Mouse (Mus musculus): Measurements from ENCODE around the gene Arhgef7.

Gene Arhgef7

DNA sequence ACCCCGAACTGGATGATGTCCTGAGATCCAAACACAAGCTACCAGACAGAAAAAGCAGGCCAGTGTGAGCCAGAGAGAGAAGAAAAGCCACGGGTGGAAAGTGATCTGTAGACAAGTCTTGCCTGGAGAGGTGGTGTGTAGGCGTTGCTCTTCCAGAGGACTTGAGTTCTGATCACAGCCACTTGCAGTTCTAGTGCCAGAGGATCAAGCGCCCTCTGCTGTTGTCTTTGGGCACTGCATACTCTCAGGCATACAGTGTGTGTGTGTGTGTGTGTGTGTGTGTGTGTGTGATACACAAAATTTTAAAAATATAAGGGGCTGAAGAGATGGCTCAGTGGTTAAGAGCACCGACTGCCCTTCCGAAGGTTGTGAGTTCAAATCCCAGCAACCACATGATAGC is 15.3 kb upstream of the Arhgef7 start:
- DNase-seq (ENCODE audit: low read depth, low spot score) = no peak

DNA sequence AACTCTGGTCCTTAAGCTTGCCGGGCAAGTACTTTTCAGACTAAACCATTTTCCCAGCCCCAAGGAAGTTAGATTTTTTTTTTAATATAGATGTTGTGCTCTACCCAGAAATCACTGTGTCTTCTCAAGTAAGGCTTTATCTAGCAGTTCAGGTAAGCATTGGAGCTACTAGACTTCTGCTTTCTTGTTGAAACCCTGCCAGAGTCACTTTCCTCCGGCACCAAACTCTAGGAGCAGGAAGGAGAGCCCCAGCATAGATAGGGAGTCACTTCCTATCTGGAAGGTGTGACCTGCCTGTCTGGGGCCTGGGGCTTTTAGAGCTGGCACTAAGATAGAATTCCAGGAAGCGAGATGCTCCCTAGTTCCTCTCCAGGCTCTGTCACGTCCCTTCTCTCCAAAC is 10.3 kb upstream of the Arhgef7 start:
- no peak for DNase-seq (ENCODE audit: low read depth, low spot score)

DNA sequence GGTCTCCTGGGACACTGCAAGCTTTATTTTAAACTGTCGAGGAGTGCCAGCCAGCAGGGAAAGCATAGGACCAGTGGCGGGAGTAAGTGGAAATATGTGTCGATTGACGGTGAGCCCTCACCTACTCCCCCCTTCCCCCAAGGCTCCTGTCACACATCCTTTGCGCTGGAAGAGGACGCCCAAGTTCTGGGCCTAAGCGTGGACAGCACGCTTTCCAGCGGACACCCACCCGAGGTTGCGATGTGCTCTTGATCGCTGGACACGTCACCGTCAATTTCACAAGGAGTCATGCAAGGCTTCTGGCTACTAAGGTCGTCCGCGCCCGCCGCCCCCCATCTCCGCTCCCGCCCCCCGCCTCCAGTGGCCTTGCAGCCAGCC is 259 bp upstream of the Arhgef7 start:
- no peak for DNase-seq (ENCODE audit: low read depth, low spot score)

DNA sequence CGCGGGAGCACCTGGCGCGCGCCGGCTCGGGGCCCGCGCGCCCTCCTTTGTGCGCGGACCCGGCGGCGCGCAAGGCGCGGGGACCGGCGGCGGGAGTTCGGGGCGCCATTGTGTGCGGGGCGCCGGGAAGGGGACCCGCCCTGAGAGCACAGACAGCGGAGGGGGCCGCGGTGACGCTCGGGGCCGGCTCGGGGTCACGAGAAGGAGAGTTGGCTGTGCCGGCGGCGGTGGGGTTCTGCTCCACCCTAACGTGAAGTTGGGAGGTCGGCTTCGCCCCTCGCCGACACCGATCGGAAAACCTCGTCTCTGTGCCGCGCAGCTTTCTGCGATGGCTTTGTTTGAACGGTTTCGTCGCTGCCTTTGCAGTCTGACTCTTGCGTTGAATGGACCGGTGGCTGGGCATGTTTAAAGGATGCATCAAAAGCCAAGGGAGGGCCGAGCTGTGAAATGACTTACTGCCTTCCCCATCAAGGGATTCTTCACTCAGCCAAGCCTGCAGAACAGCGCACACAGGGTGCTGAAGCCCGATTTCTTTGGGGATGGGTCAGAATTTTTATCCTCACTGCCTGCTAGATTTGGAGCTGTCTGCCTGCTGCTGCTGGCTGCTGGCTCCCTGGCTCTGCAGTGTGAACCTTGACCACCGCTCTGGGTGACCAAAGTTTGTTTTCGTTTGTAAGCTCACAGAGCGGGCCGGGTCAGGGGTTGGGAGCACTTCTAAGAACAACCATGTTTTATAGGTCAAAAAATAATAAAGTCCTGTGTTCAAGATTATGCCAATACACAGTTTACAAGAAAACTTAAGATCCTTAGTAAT is 1.2 kb downstream of the Arhgef7 start:
- DNase-seq (ENCODE audit: low read depth, low spot score) = peak; percentile 46

DNA sequence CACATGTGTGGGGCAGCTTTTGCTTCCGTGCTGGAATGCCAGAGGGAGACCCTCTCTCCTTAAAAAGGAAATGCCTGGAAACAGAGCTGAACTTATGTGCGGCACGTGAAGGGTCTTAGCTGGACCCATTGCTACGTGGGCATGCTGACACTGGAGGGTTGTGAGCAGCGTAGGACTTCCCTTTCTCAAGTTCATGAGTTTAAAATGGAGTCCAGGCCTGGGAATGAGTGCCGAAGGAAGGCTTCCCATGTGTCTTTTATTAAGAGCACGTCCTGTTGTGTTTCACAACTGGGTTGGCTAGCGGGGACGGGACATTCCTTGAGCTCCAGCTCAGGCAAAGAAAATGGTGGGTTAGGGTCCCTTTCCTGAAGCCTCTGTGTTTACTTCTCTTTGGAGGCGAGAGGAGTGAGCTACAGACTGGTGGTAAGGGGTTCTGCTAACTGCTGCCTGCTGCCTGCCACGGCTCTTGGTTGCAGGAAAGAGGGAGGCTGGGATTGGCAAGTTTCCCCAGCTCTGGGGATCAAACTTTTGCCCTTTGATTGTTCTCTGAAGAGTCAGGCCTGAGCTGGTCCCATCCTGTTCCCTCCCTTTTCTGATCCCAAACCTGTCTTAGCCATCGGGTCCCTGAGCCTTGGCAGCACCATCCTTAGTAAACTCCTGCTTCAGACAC is 2.9 kb downstream of the Arhgef7 start:
- peak; percentile 45 for DNase-seq (ENCODE audit: low read depth, low spot score)

DNA sequence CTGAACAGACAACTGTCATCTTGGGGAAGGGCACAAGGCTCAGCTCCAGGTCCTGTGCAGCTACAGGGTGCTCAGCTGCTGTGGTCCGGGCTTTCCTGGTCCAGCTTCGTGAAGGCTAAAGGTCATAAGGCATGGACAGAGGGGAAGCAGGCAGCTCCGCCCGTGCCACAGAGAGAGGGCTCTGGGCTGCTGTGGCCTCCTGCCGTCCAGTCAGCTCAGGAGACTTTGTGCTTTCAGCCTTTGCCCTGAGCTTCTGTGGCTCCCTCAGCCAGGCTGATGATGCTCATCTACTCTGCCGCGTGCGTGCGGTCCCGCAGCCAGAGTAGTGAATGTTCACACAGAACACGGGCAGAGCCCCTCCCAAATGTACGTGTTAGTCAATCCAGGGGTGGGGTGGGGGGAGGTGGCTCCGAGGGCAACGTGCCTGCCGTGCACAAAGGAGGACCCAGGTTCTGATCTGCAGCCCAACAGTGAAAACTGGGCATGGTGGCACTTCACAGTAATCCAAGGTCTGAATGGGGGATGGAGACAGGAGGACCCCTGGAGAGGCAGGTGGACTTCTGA is 8.2 kb downstream of the Arhgef7 start:
- no peak for DNase-seq (ENCODE audit: low read depth, low spot score)

DNA sequence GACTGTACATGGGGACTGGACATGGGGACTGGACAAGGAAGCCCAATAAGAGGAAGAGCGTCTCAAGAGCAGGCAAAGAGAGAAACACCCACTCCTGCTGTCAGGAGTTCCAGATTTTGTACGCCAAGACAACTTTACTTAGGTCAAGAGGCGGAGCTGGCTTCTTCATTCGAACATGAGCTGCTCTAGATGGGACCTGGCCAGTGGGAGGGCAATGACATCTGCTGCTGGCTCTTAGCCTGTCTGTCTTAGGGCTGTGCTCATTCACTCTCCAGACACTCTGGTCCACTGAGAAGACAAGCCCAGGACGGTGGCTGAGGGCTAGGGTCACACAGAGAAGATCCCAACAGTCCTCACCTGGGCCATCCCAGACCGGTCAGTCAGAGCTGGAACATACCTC is 9.6 kb downstream of the Arhgef7 start:
- no peak for DNase-seq (ENCODE audit: low read depth, low spot score)

DNA sequence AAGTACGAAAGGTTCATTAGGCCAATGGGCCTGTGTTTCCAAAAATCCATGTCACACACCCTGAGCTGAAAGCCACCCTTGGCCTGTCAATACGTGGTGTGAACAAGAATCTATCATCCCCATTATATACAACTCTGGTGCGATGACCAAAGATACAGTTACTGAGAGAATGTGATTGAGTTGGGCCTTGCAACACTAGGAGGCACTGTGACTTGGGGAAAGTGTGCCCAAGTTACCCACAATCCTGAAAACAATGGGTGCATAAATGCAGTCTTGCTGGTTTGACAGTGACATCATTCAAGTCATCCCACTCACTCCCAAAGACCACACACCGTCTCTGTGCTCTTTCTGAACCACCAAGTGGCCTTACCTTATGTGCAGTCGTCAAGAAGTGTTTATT is 11.6 kb downstream of the Arhgef7 start:
- DNase-seq (ENCODE audit: low read depth, low spot score) = no peak

DNA sequence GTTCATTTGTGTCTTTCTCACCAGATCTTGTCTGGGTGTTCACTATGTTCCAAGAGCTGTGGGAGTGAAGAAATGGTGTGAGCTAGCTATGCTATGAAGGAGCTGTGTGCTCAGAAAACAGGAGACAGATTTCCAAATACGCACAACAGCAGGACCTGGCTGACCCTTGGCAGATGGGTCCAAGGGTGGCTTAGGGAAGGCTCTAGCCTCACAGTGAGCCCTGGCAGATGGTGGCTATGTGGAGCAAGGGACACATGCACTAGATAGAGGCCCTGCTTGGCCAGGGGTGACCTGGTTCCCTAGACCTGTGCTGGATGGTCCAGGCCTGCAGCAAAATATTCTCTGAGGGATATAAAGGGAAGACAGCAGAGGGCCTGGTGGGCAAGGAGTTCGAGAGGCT is 13.3 kb downstream of the Arhgef7 start:
- DNase-seq (ENCODE audit: low read depth, low spot score) = no peak

DNA sequence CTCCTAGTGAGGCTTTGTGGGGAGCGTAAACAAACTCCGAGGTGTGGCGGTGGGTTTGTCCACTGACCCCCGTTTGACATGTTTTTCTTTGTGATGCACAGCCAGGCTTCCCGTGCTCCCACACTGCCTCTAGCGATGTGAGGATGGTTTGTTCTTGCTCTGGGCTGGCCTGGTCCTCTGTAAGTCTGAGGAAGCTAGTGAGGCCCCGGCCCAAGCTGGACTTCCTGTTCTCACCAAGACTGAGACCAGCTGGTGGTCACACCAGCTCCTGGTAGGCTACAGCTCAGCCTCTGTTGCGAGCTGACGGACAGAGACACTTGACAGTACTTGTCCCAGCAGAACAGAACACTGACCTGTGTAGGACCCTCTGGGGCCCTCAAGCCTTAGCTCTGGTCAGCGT is 16.1 kb downstream of the Arhgef7 start:
- no peak for DNase-seq (ENCODE audit: low read depth, low spot score)

DNA sequence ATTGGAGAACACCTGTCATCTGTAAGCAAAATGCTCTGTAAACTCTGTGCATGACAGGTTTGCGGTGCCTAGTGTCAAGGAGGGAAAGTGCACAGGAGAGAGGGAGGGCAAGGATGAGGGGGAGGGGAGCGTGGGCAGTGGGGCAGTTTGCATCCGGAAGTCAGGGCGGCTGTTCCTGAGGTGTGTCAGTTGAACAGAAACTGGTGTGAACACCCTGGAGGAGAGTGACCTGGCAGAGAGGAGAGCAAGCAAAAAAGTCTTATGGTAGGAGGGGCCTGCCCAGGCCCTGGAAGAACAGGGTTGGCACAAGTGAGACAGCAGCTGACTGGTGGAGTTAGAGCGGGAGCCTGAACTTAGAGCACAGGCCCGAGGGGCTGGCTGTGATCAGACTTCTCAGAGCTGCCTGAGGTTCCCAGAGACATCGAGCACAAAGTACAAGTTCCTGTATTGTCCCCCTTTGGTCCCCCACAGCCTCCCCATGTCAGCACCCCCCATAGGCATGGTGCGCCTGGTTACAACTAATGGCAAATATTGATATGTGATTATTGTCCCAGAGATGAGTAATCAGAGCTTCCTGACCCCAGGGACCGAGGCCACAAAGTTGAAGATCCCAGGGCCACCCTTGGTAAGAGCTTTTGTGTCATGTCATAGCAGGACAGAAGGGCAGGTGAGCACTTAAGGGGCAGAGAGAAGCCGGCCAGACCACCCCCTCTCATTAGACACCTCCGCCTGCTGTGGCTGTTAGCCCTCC is 19.5 kb downstream of the Arhgef7 start:
- DNase-seq (ENCODE audit: low read depth, low spot score) = no peak

DNA sequence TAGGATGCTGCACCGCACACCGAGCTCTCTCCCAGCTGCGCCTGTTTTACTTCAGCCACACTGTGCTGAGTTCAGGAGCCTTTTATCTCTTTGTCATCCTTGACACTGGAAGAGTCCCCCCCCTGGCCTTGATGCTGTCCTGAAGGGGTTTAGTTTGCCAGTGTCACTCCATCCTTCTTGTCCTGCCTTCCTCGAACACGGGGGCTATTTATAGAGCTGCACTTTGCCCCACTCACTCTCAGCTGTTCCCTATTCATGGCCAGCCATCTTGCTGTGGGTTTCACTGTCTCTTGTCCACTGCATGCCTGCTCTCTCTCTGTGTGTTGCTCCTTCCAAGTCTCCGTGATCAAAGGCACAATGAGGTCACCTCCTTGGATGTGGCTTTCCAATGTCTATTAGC is 22.0 kb downstream of the Arhgef7 start:
- DNase-seq (ENCODE audit: low read depth, low spot score) = no peak

DNA sequence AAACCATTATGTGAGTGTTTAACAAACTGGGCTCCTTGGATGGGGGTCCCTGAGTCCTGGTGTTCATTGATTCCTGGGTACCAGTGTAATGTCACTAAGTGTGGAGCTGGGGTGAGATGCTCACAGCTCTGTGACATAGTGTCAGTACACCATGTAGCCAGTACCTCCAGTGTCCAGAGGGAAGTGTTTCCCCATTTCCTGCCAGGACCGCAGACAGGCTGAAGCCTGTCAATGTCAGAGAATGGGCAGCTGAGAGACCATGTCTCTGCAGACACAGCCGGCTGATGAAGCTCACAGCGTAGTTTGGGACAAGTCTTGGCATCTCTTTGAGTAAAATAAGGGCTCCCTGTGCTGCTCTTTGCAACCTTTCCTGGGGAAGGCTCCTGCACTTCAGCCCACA is 24.8 kb downstream of the Arhgef7 start:
- DNase-seq (ENCODE audit: low read depth, low spot score) = no peak

DNA sequence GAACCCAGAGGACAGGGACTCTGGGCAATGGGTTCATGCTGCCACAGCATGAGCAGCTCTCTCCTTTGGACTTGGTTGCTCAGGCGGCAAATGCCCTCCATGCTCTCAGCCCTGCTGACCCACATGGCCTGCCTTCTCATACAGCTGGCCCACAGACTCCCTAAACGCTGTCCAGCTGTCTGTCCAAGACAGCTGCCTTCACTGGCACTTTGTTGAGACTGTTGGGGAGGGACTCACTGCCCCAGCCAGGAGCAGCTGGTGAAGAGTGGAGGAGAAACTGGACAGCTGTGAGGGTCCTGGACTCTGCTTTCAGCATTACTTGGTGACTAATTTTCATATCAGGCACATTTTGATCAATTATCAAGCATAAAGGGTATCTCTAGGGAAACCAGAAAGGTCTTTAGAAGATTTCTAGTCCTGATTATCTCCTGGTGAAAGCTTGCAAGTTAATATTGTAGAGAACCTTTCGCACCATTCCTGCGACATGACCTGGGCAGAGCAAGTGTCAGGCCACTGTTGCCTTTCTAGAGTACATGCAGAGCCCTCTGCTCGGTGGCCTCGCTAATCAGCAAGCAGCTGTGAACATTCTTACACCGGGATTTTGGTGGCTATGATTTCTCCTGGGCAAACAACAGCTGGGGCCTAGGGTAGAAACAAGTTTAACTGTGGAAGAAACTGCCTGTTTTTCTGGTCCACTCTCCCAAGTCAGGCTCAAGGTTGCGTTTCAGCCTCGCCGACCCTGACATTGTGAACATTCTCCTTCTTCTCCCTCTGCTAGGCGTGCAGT is 25.8 kb downstream of the Arhgef7 start:
- DNase-seq (ENCODE audit: low read depth, low spot score) = no peak

DNA sequence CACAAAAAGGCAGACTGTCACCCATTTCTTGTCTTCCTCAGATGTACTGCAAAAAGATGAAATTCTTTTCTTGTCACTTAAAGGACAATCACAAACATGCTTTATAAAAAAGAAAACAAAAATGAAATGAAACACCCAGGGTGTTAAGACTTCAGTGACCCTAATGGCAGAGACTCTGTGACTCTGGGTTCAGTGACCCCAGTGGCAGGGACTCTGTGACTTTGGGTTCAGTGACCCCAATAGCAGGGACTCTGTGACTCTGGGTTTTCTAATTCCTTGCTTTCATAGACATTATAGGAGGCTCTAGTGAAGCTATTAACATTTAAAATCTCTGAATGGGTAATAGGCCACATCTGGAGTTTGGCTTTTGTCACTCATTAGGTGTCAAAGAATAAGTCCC is 27.2 kb downstream of the Arhgef7 start:
- no peak for DNase-seq (ENCODE audit: low read depth, low spot score)

DNA sequence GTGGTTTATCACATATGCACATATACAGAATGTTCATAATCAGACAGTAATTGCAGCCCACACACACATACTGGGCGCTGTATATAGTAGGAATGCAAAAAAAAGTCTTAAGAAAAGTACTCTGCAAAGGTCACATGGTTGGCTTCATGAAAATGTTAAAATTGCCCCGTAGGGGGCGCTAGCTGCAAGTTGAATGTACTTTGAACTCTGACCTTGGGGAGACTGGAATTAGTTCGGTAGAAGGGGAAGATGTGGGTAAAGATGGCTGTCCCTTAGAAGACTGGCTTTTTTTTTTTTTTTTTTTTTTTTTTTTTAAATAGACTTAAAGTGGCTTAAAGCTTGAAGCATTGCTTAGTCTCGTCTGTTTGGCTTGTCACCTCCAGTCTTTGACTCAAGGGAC is 28.4 kb downstream of the Arhgef7 start:
- DNase-seq (ENCODE audit: low read depth, low spot score) = peak; percentile 80

DNA sequence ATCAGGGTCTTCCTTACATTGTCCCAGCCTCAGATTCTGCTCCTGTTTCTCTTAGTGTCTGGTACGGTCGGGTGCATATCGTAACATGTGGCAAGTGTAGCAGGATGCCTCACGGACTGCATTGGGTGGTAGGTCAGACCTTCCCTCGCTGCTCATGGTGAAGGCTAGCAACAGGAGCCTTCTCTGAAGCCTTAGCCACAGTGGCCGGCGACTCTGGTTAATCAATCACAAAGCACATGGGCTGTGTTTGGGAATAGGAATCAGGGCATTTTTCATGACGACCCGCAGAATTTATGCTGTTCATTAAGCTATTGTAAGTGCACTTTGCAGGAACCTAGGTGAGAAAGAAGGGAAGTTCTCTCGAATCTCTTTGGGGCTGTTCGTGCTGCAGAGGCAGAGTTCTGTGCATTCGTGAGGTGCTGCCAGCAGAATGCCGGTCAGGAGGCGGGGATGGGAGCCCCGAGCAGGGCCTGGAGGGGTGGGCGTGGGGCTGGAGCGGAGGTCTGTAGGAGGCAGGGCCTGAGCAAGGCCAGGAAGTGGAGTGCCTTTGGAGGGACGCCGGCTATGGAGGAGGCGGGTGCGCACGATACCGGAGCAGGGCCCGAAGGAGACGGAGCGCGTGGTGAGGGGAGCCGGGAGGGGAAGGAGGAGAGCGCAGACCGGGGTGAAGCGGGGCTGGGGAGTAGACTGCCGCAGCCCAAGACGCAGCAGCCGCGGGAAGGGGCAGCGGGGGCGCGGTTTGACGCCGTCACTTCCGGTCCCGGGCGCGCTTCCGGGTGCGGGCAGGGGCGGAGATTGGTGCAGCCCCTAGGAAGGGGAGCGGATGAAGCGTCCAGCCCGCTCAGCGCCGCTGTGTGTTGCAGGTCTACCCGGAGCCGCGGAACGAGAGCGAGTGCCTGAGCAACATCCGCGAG is 30.3 kb downstream of the Arhgef7 start:
- peak; percentile 91 for DNase-seq (ENCODE audit: low read depth, low spot score)

DNA sequence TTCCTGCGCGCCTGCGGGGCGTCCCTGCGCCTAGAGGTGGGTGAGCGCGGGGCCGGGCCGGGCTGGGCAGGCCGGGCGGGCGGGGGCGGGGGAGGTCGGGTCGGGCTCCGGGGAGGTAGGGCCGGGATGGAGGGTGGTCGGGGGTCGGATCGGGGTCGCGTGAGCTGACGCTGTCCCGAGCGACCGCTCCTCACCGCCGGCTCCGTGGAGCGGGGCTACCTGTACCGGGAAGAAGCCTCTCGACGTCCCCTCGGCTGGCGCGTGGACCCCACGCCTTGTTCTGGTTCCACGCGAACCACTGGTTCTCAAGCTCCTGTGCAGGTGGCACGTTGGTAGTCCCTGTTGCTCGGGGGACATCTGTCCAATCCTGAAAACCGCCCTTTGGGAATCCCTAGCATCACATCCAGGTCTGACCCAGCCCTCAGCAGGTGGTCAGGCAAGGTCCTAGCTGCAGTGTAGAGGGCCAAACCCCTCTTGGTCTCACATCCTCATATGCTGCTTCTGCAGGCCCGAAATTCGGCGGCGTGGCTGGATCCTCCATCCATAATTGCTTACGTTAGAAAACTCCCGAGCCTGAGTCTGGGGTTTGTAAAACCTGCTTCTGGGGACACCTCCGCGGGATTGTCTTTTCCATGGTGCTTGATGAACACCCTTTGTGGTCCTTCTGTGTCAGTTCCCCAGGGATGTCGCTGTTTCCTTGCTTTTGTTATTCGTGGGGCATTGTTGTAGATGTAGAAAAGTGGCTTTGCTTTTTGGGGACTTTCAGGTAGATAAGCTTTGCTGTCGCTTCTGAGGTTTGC is 31.2 kb downstream of the Arhgef7 start:
- no peak for DNase-seq (ENCODE audit: low read depth, low spot score)

DNA sequence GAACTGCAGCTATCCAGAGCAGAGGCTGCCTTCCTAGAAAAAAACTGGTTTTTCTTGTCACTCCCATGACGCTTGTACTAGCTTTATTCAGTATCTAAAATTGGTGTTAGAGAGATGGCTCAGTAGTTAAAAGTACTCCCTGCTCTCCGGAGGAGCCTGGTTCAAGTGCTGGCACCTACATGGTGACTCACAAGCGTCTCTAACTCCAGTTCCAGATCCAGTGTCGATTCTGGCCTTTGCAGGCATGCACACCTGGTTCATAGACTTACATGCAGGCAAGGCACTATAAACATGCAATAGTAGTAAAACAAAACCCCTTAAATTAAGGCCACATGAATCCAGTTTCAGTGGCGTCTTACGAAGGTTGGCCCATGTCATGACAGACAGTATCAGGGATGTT is 34.0 kb downstream of the Arhgef7 start:
- no peak for DNase-seq (ENCODE audit: low read depth, low spot score)

DNA sequence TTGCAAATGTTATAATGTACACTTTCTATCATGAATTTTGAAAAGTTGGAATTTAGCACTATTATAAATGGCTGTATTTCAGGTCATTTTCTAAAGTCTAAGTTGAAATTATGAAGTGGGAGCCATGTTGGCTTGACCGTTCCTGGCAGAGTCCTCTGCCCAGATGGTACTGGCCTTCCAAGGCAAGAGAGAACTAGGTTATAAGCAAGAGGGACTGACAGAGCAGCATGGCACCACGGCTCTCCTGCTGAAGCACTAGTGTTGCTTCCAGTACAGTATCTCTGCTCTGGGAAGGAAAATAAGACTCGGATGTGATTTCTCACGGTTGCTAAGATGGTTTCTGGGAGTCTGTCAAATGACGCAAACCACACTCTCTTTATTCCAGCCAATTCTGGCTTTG is 34.5 kb downstream of the Arhgef7 start:
- DNase-seq (ENCODE audit: low read depth, low spot score) = no peak
